Mouse (Mus musculus) stomach, embryonic 14.5 days (tissue): Measurements from ENCODE around the gene Ubr3. TPM values are rescaled to one million over a fixed set of nuclear protein-coding genes. Genes with fewer than 3 reads are reported as not detected.

ENCODE experiments used
- ATAC-seq: fragments of 200-750 bp; cut with Nextera tagmentation; 2 replicates; pipeline ENCODE4 v1.8.0; 2017; ENCODE audit warnings: low read depth, moderate TSS enrichment; ENCODE audit not compliant: insufficient number of reproducible peaks, insufficient read depth, low FRiP score
- H3K27ac ChIP-seq: fragments of 300-500 bp; sonication (generic); 2 replicates; pipeline ENCODE4 v1.5.1; 2014; ENCODE audit warnings: mild to moderate bottlenecking, low read length, moderate library complexity, mixed read lengths
- H3K27me3 ChIP-seq: fragments of 300-500 bp; sonication (generic); 2 replicates; pipeline ENCODE4 v1.6.1; 2014; ENCODE audit warnings: low read length, control low read depth, mixed read lengths; ENCODE audit not compliant: control insufficient read depth, insufficient read depth
- H3K36me3 ChIP-seq: fragments of 300-500 bp; sonication (generic); 2 replicates; pipeline ENCODE4 v1.6.1; 2014; ENCODE audit warnings: mild to moderate bottlenecking, control low read depth, low read length, moderate library complexity, mixed read lengths; ENCODE audit not compliant: control insufficient read depth, insufficient read depth
- H3K4me1 ChIP-seq: fragments of 300-500 bp; sonication (generic); 2 replicates; pipeline ENCODE4 v1.6.1; 2014; ENCODE audit warnings: low read length, control low read depth, mixed read lengths; ENCODE audit not compliant: control insufficient read depth, insufficient read depth
- H3K4me2 ChIP-seq: fragments of 300-500 bp; sonication (generic); replicated peaks from 2 replicates; pipeline ENCODE4 v1.6.1; 2014; ENCODE audit warnings: low read depth, low read length, control low read depth
- H3K4me3 ChIP-seq: fragments of 300-500 bp; sonication (generic); 2 replicates; pipeline ENCODE4 v1.5.1; 2014; ENCODE audit warnings: low read depth, low read length, control low read depth
- H3K9ac ChIP-seq: fragments of 300-500 bp; sonication (generic); replicated peaks from 2 replicates; pipeline ENCODE4 v1.6.1; 2014; ENCODE audit warnings: low read depth, mild to moderate bottlenecking, control low read depth, low read length, moderate library complexity, mixed read lengths
- H3K9me3 ChIP-seq: fragments of 300-500 bp; sonication (generic); 2 replicates; pipeline ENCODE4 v1.6.1; 2016; ENCODE audit warnings: low read depth, low read length, control low read depth; ENCODE audit not compliant: control insufficient read depth
- WGBS: fragments of 180-500 bp; shearing (Covaris S2); extraction: QIAGEN DNeasy Blood & Tissue Kit; methylation state at CpG from one replicate; pipeline ENCODE4 v1.1.7; 2014; 5-methylcytosine and 5-hydroxymethylcytosine counted together
- polyA plus RNA-seq: library from polyadenylated mRNA; unstranded; fragments of >200 nt; fragmentation: Nextera tagmentation; extraction: Ambion mirVana; gene quantifications from 2 replicates; pipeline ENCODE4 v1.2.1, GENCODE M21; 2014

Ubr3 gene
- polyA plus RNA-seq = 19.6 and 21.6 TPM in 2 replicates

DNA sequence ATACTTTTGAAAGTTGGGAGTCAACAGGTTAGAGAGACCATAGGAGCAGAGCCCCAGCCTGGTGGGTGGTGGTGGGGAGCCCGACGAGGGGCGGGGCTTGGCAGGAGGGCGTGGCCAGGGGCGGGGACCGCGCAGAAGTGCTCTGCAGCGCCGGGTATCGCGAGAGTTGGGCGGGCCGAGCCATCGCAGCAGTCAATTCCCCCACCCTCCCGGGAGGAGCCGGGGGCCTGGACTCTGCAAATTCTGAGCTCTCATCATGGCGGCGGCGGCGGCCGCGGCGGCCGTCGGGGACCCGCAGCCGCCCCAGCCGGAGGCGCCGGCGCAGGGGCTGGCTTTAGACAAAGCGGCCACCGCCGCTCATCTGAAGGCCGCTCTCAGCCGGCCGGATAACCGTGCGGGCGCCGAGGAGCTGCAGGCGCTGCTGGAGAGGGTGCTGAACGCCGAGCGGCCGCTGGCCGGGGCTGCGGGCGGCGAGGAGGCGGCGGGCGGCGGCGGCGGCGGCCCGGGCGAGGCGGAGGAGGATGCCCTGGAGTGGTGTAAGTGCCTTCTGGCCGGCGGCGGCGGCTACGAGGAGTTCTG is at the start of gene Ubr3:
Ubr3 (plus strand) TSS at position 208 of the 579 bp plus-strand sequence.
- H3K36me3 ChIP-seq = no peaks in the 10 kb centered on the region
- peaks cover 13% of the 10 kb centered on the region; the same call in 1 of the 2 replicates for H3K4me1 ChIP-seq
- H3K27me3 ChIP-seq = no peaks in the 10 kb centered on the region
- H3K27ac ChIP-seq = peak within 1 kb of the TSS; percentile 91
- peak within 1 kb of the TSS; percentile 98 for H3K4me3 ChIP-seq
- under 1% methylated on average over 60 of the region's 65 CpGs for WGBS
- no peaks in the 10 kb centered on the region for H3K9me3 ChIP-seq
- H3K4me2 ChIP-seq = peak within 1 kb of the TSS; percentile 94
- peak; percentile 98 for ATAC-seq
- peak within 1 kb of the TSS; percentile 99 for H3K9ac ChIP-seq

DNA sequence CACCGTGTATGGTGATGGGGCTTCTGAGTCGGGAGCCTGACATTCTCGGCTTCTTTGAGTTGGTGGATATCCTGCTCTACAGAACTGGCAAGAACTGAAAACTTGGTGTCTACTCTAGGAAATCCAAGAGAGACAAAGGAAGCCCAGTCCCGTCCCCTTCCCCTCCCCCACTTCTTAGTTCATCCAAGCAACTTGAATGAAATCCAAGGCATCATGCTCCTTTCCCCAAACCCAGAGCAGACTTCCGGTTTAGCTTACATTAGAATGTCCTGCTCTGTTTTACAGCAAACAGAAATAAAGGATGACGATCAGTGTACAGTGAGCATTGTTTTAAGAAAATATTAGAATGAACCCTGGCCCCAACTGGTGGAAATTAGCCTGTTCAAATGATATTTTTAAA is 47.8 kb upstream of the Ubr3 start:
- Histone ChIP-seq H3K27ac (no peak overlapping the region), H3K36me3 (no peaks in the 10 kb centered on the region), H3K9ac (no peak overlapping the region), H3K4me3 (no peak overlapping the region), H3K9me3 (no peaks in the 10 kb centered on the region), H3K4me1 (no peaks in the 10 kb centered on the region), H3K4me2 (no peak overlapping the region), H3K27me3 (no peaks in the 10 kb centered on the region)
- no peak for ATAC-seq
- 63% methylated on average over 6 of the region's 6 CpGs for WGBS

GRCm38 (mm10) chr2:69851427-69852058 is 45.5 kb upstream of the Ubr3 start:
- Histone ChIP-seq H3K9ac (no peak overlapping the region), H3K36me3 (no peaks in the 10 kb centered on the region), H3K27ac (no peak overlapping the region), H3K27me3 (no peaks in the 10 kb centered on the region), H3K9me3 (no peaks in the 10 kb centered on the region), H3K4me3 (no peak overlapping the region), H3K4me1 (no peaks in the 10 kb centered on the region), H3K4me2 (no peak overlapping the region)
- no peak; the same call in 1 of the 2 replicates for ATAC-seq
- 51% methylated on average over 2 of the region's 2 CpGs for WGBS

GRCm38 (mm10) chr2:69856392-69856791 is 40.7 kb upstream of the Ubr3 start:
- Histone ChIP-seq H3K4me2 (no peak overlapping the region), H3K4me1 (no peaks in the 10 kb centered on the region), H3K4me3 (no peak overlapping the region), H3K9me3 (no peaks in the 10 kb centered on the region), H3K9ac (no peak overlapping the region), H3K36me3 (no peaks in the 10 kb centered on the region), H3K27ac (no peak overlapping the region), H3K27me3 (no peaks in the 10 kb centered on the region)
- ATAC-seq = peak; percentile 66
- WGBS = 33% methylated on average over 8 of the region's 8 CpGs

- Histone ChIP-seq H3K27me3 (no peaks in the 10 kb centered on the region), H3K4me2 (no peak overlapping the region), H3K9me3 (no peaks in the 10 kb centered on the region), H3K4me1 (no peaks in the 10 kb centered on the region), H3K4me3 (no peak overlapping the region), H3K27ac (no peak overlapping the region), H3K9ac (no peak overlapping the region), H3K36me3 (no peaks in the 10 kb centered on the region)
- 78% methylated on average over 1 of the region's 1 CpGs for WGBS
- no peak for ATAC-seq
Measured at GRCm38 (mm10) chr2:69857882-69858281, 39.2 kb upstream of the Ubr3 start.

DNA sequence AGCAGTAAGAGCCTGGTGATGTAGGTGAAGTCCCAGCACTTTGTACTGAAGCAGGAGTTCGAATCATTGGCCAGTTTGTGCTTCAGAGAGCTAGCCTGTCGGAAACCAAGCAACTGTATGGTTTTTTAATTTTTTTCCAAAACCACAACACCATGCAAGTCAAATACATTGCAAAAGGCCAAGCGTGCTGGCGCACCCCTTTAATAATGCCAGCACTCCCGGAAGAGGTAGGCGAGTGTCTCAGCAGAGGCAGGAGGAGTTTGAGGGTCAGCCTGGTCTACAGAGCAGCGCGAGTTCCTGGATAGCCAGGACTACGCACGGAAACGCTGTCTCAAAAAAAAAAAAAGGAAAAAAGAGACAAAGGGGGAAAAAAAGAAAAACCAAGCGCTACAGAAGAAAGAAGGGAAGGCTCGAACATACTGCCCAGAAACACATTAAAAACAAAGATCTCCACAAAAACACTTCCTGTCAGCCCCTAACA is 36.0 kb upstream of the Ubr3 start:
- H3K9me3 ChIP-seq = no peaks in the 10 kb centered on the region
- peak overlapping the region; percentile 86 for H3K27ac ChIP-seq
- peak overlapping the region; percentile 69 for H3K4me3 ChIP-seq
- WGBS = 12% methylated on average over 12 of the region's 13 CpGs
- 0 out of 2 replicates have a peak, but pooled peaks have one; percentile 12 for ATAC-seq
- peaks cover 5% of the 10 kb centered on the region; the same call in 1 of the 2 replicates for H3K36me3 ChIP-seq
- H3K27me3 ChIP-seq = no peaks in the 10 kb centered on the region
- no peaks in the 10 kb centered on the region for H3K4me1 ChIP-seq
- H3K9ac ChIP-seq = peak overlapping the region; percentile 95; the same call in 1 of the 2 replicates
- H3K4me2 ChIP-seq = peak overlapping the region; percentile 57

DNA sequence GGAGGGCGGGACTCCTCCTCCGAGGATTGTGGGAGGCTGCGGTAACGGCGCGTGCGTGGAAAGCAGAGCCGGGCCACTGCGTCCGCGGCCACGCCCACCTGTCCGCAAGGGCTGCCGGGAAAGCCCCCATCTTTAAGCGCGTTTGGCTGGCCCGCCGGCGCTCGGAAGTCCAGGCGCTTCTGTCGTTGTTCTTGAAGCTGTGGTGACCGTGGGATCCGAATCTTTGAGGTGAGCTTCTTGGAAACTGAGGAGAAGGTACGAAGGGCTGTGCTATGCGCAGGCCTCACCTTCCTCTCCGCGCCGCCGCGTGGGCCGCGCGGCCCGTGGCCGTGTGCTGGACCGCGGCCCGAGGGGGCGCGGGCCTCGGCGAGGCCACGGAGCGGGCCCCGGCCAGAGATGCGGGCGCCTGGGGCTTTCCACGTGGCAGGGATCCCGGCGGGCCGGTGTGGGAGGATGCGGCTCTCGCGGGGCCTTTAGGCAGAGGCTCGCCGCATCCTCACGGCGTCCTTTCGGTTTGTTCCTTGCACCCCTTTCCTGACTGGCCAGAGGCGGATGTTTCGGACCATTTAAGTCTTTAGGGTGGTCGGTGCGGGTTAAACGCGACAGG is 35.5 kb upstream of the Ubr3 start, which contains the start of gene Ssb:
Ssb (plus strand) TSS at position 78 of the 607 bp plus-strand sequence.
- Histone ChIP-seq H3K27ac (peak within 1 kb of the TSS; percentile 86), H3K36me3 (peaks cover 11% of the 10 kb centered on the region; the same call in 1 of the 2 replicates), H3K27me3 (no peaks in the 10 kb centered on the region), H3K4me1 (no peaks in the 10 kb centered on the region), H3K4me2 (peak within 1 kb of the TSS; percentile 79), H3K9ac (peak within 1 kb of the TSS; percentile 95), H3K9me3 (no peaks in the 10 kb centered on the region), H3K4me3 (peak within 1 kb of the TSS; percentile 69)
- under 1% methylated on average over 66 of the region's 66 CpGs for WGBS
- ATAC-seq = peak; percentile 92

DNA sequence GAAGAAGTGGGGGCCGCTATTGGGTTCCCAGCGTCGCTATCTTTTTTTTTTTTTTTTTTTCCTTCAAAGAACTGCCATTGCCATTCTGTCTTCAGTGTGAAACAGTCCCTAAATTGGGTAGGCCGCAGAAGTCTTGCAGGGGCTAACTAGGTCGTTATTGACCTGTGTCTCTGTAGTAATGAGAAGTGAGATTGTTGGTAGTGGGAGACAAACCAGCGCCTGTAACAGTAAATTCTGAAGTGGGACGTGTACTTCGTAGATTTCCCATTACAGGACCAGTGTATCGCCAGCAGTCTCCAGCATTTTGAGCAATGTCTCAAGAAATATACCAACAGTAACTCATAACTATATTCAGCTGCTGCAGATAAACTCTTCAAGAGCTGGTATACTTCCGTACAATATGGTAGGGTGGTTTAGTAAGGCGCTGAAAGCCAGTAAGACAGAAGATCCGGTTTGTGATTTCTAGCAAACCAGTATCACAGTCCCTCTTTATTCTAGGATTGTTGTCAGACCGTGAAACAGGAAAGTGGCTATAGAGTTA is 34.9 kb upstream of the Ubr3 start:
- WGBS = 1% methylated on average over 13 of the region's 13 CpGs
- Histone ChIP-seq H3K36me3 (peaks cover 17% of the 10 kb centered on the region), H3K4me2 (peak overlapping the region; percentile 79), H3K4me1 (no peaks in the 10 kb centered on the region), H3K9me3 (no peaks in the 10 kb centered on the region), H3K4me3 (peak overlapping the region; percentile 69), H3K27ac (peak overlapping the region; percentile 86), H3K9ac (peak overlapping the region; percentile 95), H3K27me3 (no peaks in the 10 kb centered on the region)
- ATAC-seq = no peak
